Mouse (Mus musculus): ENCODE data around the gene Soga1. TPM values are rescaled to one million over a fixed set of nuclear protein-coding genes. Genes with fewer than 3 reads are reported as not detected.

Soga1 gene
- total RNA-seq, 1 experiment from 2014 or later, result 0.23 TPM

DNA sequence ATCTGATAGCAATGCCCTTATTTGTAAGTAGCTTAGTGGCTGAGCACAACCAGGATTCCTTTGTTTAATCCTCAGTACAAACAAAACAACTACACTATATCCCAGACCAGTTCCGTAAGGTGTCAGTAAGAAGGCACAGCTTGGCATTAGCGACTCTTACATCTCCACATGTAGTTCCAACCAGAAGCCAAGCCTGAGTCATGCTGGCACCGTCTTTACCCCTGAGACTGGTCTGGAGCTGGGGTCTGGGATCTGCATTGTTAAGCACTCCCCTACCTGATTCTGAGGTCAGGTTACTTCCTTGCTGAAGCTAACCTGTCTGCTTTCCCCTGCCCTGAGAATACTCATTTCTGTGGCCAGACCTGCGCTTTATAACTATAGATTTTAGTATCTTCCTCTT, 110.6 kb downstream of the Soga1 start:
- no peak for ATAC-seq (ENCODE audit: extremely low read depth, insufficient number of reproducible peaks, low FRiP score, poor library complexity, severe bottlenecking)

DNA sequence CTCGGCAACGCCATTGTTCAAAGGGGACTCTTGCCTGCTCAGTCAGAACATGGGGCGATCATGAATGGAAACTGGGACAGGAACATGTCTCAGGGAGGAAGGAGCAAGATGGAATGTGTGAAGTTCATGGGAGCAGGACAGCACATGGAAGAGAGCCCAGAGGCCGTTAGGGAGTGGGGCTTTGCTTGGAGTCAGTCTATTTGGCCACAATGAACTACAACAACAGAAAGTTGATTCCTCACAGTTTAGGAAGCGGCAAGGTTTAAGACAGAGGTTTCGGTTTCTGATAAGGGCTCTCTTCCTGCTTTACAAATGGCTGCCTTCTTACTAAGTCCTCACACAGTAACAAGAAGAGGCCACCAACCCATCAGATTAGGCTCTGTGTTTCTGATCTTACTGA, 111.7 kb downstream of the Soga1 start:
- ATAC-seq (ENCODE audit: extremely low read depth, insufficient number of reproducible peaks, low FRiP score, poor library complexity, severe bottlenecking), result no peak

Other genes with a start within 250 kb of the Soga1 start
- 9.9 and 15.8 TPM in 2 replicates for gene Tgif2, start 239.2 kb downstream of the Soga1 start, total RNA-seq (2017)
- 6.9 and 8.0 TPM in 2 replicates for gene 4930518I15Rik, start 221.3 kb downstream of the Soga1 start, total RNA-seq (2017)
- gene Rab5if, start 216.1 kb downstream of the Soga1 start, total RNA-seq (2017), result 107 and 115 TPM in 2 replicates
- 4.8 and 5.5 TPM in 2 replicates for gene Sla2, start 192.1 kb downstream of the Soga1 start, total RNA-seq (2017)
- 34.4 and 43.1 TPM in 2 replicates for gene Ndrg3, start 87.2 kb downstream of the Soga1 start, total RNA-seq (2017)
- 11.0 and 14.4 TPM in 2 replicates for gene Dsn1, start 72.1 kb downstream of the Soga1 start, total RNA-seq (2017)
- gene Tldc2, start 7.8 kb upstream of the Soga1 start, total RNA-seq (2017), result not detected in 2 replicates
- 1,618 and 1,994 TPM in 2 replicates for gene Samhd1, start 56.0 kb upstream of the Soga1 start, total RNA-seq (2017)
- gene Rbl1, start 125.3 kb upstream of the Soga1 start, total RNA-seq (2017), result 30.2 and 34.8 TPM in 2 replicates
- gene Rpn2, start 199.8 kb upstream of the Soga1 start, total RNA-seq (2017), result 65.4 and 71.1 TPM in 2 replicates
- not detected in 2 replicates for gene Mroh8, start 200.3 kb upstream of the Soga1 start, total RNA-seq (2017)

Data from neutrophil, adult 5-6 weeks (primary cell).